Mouse (Mus musculus): ENCODE measurements around the gene Abcb6. TPM values are rescaled to one million over a fixed set of nuclear protein-coding genes. Genes with fewer than 3 reads are reported as not detected.

Abcb6 gene
- polyA plus RNA-seq, 1 experiment = 19.2 TPM

DNA sequence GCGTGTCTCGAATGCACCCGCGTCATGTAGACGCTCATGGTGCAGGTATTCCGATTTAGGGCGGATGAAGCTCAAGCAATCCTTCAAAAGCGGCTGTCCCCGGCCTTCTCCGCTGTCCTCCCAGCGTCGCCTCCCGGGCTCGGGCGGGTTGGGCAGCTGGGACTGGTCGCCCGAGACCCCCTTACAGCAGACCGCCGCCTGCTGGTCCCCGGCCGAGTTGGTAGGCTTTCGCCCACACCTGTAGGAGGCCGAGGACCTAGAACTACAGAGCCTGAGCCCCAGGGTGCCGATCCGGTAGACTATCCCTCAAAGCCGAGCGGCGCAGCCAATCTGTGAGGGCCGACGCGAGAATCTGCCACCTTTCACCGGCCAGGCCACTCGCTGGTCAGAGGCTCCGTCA, 39.3 kb upstream of the Abcb6 start, which contains the start of gene Tuba4a:
Gene Tuba4a (minus strand): TSS at position 335 of the 400 bp plus-strand sequence.
- peak within 1 kb of the TSS; percentile 93 for H3K27ac ChIP-seq (ENCODE audit: insufficient read depth, low read length)
- TF ChIP-seq POLR2A (IDR thresholded peaks at IDR 0.05; ENCODE audit: borderline replicate concordance, insufficient read depth, low read length) (no peak), CTCF (IDR thresholded peaks at IDR 0.05; ENCODE audit: borderline replicate concordance, insufficient read depth, low read depth, low read length) (no peak)
- no peak for DNase-seq
- H3K4me1 ChIP-seq (ENCODE audit: control insufficient read depth, insufficient read depth, low read length) = peaks cover 11% of the 10 kb centered on the region
- H3K4me3 ChIP-seq (replicated peaks; ENCODE audit: insufficient read depth, low read depth, low read length) = peak within 1 kb of the TSS; percentile 69
- no peaks in the 10 kb centered on the region for H3K27me3 ChIP-seq (ENCODE audit: control insufficient read depth, insufficient read depth, low read length)
- under 1% methylated on average over 34 of the region's 34 CpGs for WGBS

GRCm38 (mm10) chr1:75219078-75219477, 38.9 kb upstream of the Abcb6 start:
- WGBS = under 1% methylated on average over 24 of the region's 24 CpGs
- Histone ChIP-seq H3K27ac (ENCODE audit: insufficient read depth, low read length) (peak overlapping the region; percentile 93), H3K4me1 (ENCODE audit: control insufficient read depth, insufficient read depth, low read length) (peaks cover 11% of the 10 kb centered on the region), H3K4me3 (replicated peaks; ENCODE audit: insufficient read depth, low read depth, low read length) (peak overlapping the region; percentile 69), H3K27me3 (ENCODE audit: control insufficient read depth, insufficient read depth, low read length) (no peaks in the 10 kb centered on the region)
- TF ChIP-seq CTCF (IDR thresholded peaks at IDR 0.05; ENCODE audit: borderline replicate concordance, insufficient read depth, low read depth, low read length) (peak; percentile 36; the same call in 1 of the 2 replicates), POLR2A (IDR thresholded peaks at IDR 0.05; ENCODE audit: borderline replicate concordance, insufficient read depth, low read length) (peak; percentile 100)
- DNase-seq = peak; percentile 97 to 98

DNA sequence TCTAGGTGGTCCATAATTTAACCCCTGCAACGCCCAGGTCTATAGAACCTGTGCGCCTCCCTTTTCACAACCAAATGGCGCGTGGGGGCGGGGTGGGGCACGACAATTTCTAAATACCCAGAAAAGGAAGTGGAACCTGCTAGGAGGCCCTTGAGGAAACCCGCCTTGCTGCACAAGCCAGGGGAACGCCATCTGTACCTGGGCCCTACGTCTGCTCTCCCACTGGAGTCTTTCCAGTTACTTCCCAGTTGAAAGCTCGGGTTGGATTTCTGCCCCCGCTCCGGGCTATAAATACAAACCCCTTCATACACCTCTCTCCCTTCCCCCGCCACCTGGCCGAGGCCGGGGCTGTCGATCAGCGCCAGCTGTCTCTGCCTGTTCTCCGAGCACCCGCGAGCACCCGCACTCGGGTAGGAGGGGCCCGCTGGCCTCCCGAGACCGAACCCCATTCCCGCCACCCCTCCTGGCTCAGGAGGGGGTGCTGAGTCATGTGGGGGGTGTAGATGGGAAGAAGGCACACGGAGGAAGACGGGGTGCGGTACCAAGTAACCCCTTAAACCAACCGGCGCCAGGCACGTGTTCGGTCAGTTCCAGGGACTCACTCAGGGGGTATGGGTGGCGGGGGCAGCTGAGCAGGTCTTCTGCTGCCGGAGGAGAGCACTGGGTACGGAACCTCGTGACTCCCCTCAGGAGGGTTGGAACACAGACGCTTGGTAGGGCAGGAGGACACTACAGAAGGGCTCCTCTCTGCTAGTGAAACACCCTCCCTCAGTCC, 38.2 kb upstream of the Abcb6 start:
- peak; percentile 93 to 97 for DNase-seq
- peaks cover 15% of the 10 kb centered on the region for H3K4me1 ChIP-seq (ENCODE audit: control insufficient read depth, insufficient read depth, low read length)
- TF ChIP-seq POLR2A (IDR thresholded peaks at IDR 0.05; ENCODE audit: borderline replicate concordance, insufficient read depth, low read length) (no peak), CTCF (IDR thresholded peaks at IDR 0.05; ENCODE audit: borderline replicate concordance, insufficient read depth, low read depth, low read length) (no peak)
- H3K4me3 ChIP-seq (replicated peaks; ENCODE audit: insufficient read depth, low read depth, low read length) = peak overlapping the region; percentile 69
- peak overlapping the region; percentile 93 for H3K27ac ChIP-seq (ENCODE audit: insufficient read depth, low read length)
- under 1% methylated on average over 38 of the region's 38 CpGs for WGBS
- no peaks in the 10 kb centered on the region for H3K27me3 ChIP-seq (ENCODE audit: control insufficient read depth, insufficient read depth, low read length)

- Histone ChIP-seq H3K27ac (ENCODE audit: insufficient read depth, low read length) (peak overlapping the region; percentile 93), H3K4me3 (replicated peaks; ENCODE audit: insufficient read depth, low read depth, low read length) (peak overlapping the region; percentile 69), H3K27me3 (ENCODE audit: control insufficient read depth, insufficient read depth, low read length) (no peaks in the 10 kb centered on the region), H3K4me1 (ENCODE audit: control insufficient read depth, insufficient read depth, low read length) (peaks cover 16% of the 10 kb centered on the region)
- TF ChIP-seq CTCF (IDR thresholded peaks at IDR 0.05; ENCODE audit: borderline replicate concordance, insufficient read depth, low read depth, low read length) (no peak), POLR2A (IDR thresholded peaks at IDR 0.05; ENCODE audit: borderline replicate concordance, insufficient read depth, low read length) (peak; percentile 25; the same call in 1 of the 2 replicates)
- under 1% methylated on average over 6 of the region's 6 CpGs for WGBS
- DNase-seq = no peak
These were observed 37.7 kb upstream of the Abcb6 start for GRCm38 (mm10) chr1:75217893-75218226.

DNA sequence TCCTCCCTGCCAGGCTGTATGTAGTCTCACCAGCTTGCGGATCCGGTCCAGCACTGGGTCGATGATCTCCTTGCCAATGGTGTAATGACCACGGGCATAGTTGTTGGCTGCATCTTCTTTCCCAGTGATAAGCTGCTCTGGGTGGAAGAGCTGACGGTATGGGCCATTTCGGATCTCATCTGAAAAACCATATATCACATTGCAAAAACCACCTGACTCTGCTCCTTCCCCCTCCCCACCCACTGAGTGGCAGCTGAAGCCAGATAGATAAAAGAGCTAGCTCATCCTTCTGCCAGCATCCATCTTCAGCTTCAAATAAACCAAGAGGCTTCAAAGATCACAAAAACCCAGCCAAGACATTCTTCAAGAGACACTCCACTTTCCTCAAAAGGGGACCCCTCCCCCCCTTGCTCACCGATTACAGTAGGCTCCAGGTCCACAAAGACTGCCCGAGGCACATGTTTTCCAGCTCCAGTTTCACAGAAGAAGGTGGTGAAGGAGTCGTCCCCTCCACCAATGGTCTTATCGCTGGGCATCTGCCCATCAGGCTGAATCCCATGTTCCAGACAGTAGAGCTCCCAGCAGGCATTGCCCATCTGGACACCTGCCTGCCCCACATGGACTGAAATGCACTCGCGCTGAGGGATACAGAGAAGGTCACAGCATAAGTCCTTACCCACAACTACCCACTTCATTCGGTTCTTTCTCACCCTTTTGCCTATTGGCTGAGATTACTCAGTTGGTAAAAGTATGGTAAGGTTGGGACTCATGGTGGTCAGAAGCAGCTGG, 36.8 kb upstream of the Abcb6 start:
- Histone ChIP-seq H3K4me1 (ENCODE audit: control insufficient read depth, insufficient read depth, low read length) (peaks cover 18% of the 10 kb centered on the region), H3K27me3 (ENCODE audit: control insufficient read depth, insufficient read depth, low read length) (no peaks in the 10 kb centered on the region), H3K27ac (ENCODE audit: insufficient read depth, low read length) (peak overlapping the region; percentile 93; the same call in 1 of the 2 replicates), H3K4me3 (replicated peaks; ENCODE audit: insufficient read depth, low read depth, low read length) (peak overlapping the region; percentile 69)
- TF ChIP-seq POLR2A (IDR thresholded peaks at IDR 0.05; ENCODE audit: borderline replicate concordance, insufficient read depth, low read length) = no peak
- peak; percentile 64 to 74 for DNase-seq
- 10% methylated on average over 13 of the region's 13 CpGs for WGBS

DNA sequence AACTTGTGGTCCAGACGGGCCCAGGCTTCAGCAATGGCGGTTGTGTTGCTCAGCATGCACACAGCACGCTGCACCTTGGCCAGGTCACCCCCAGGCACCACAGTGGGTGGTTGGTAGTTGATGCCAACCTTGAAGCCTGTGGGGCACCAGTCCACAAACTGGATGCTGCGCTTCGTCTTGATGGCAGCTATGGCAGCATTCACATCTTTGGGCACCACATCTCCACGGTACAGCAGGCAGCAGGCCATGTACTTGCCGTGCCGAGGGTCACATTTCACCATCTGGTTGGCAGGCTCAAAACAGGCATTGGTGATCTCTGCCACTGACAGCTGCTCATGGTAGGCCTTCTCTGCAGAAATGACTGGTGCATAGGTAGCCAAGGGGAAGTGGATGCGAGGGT, 35.6 kb upstream of the Abcb6 start:
- peak overlapping the region; percentile 41 for H3K27ac ChIP-seq (ENCODE audit: insufficient read depth, low read length)
- TF ChIP-seq CTCF (IDR thresholded peaks at IDR 0.05; ENCODE audit: borderline replicate concordance, insufficient read depth, low read depth, low read length) (no peak), POLR2A (IDR thresholded peaks at IDR 0.05; ENCODE audit: borderline replicate concordance, insufficient read depth, low read length) (no peak)
- 10% methylated on average over 9 of the region's 9 CpGs for WGBS
- peaks cover 27% of the 10 kb centered on the region for H3K4me1 ChIP-seq (ENCODE audit: control insufficient read depth, insufficient read depth, low read length)
- peak; percentile 35 to 36 for DNase-seq
- H3K4me3 ChIP-seq (replicated peaks; ENCODE audit: insufficient read depth, low read depth, low read length) = peak overlapping the region; percentile 69
- H3K27me3 ChIP-seq (ENCODE audit: control insufficient read depth, insufficient read depth, low read length) = no peaks in the 10 kb centered on the region

DNA sequence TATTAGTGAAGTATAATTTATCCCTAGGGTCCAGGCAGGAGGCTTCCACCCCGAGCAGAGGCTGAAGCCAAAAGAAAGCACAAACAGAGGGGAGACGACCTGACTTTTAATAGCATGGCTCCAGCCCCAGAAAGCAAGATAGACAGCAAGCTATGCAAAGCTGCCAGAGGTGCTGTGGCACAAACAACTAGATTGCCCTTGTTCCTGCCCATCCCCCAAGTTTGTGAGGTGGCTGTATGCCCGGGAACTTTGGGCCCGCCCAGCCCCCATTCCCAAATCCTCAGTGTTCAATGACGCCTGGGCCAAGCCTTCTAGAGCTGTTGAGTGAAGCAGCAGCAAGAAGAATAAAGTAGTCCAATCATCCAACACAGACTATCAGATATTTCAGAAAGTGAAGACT, 34.7 kb upstream of the Abcb6 start:
- peak; percentile 52 to 55 for DNase-seq
- Histone ChIP-seq H3K4me1 (ENCODE audit: control insufficient read depth, insufficient read depth, low read length) (peaks cover 27% of the 10 kb centered on the region), H3K27ac (ENCODE audit: insufficient read depth, low read length) (no peak overlapping the region), H3K27me3 (ENCODE audit: control insufficient read depth, insufficient read depth, low read length) (no peaks in the 10 kb centered on the region), H3K4me3 (replicated peaks; ENCODE audit: insufficient read depth, low read depth, low read length) (peak overlapping the region; percentile 17)
- 27% methylated on average over 5 of the region's 5 CpGs for WGBS
- TF ChIP-seq POLR2A (IDR thresholded peaks at IDR 0.05; ENCODE audit: borderline replicate concordance, insufficient read depth, low read length) = no peak
- no peak for TF ChIP-seq CTCF (IDR thresholded peaks at IDR 0.05; ENCODE audit: borderline replicate concordance, insufficient read depth, low read depth, low read length)

Data from cerebellum, adult 2 months (tissue).